Mouse (Mus musculus): ENCODE data around the gene Lta. TPM values are rescaled to one million over a fixed set of nuclear protein-coding genes. Genes with fewer than 3 reads are reported as not detected.

Gene Lta
- polyA plus RNA-seq, 1 experiment from 2014 or later, result not detected

- no peak for ATAC-seq (ENCODE audit: low FRiP score)
- no peak within 1 kb of the TSS for H3K4me3 ChIP-seq (replicated peaks)
- no peaks in the 10 kb centered on the region for H3K4me1 ChIP-seq
- no peak within 1 kb of the TSS for H3K9ac ChIP-seq
- no peaks in the 10 kb centered on the region for H3K9me3 ChIP-seq
- 84% methylated on average over 28 of the region's 28 CpGs for WGBS
- no peak within 1 kb of the TSS for H3K4me2 ChIP-seq
- H3K27ac ChIP-seq, result peak within 1 kb of the TSS; percentile 20; the same call in 1 of the 2 replicates
- no peaks in the 10 kb centered on the region for H3K27me3 ChIP-seq
- peaks cover 46% of the 10 kb centered on the region for H3K36me3 ChIP-seq (replicated peaks)
Measured at GRCm38 (mm10) chr17:35220156-35220952, 15.2 kb upstream of the Lta start, which contains the start of gene Gm16181. Gene Gm16181, plus strand, starts transcription at chr17:35220834.

- H3K9me3 ChIP-seq, result no peaks in the 10 kb centered on the region
- peaks cover 39% of the 10 kb centered on the region for H3K36me3 ChIP-seq (replicated peaks)
- no peaks in the 10 kb centered on the region for H3K27me3 ChIP-seq
- H3K4me1 ChIP-seq, result no peaks in the 10 kb centered on the region
- H3K9ac ChIP-seq, result no peak overlapping the region
- WGBS, result 90% methylated on average over 6 of the region's 6 CpGs
- H3K27ac ChIP-seq, result no peak overlapping the region
- H3K4me3 ChIP-seq (replicated peaks), result no peak overlapping the region
- no peak overlapping the region for H3K4me2 ChIP-seq
- ATAC-seq (ENCODE audit: low FRiP score), result no peak
Measured at GRCm38 (mm10) chr17:35219601-35220041, 14.5 kb upstream of the Lta start.

- ATAC-seq (ENCODE audit: low FRiP score), result no peak
- no peak overlapping the region for H3K4me3 ChIP-seq (replicated peaks)
- no peak overlapping the region for H3K27ac ChIP-seq
- no peaks in the 10 kb centered on the region for H3K4me1 ChIP-seq
- no peaks in the 10 kb centered on the region for H3K27me3 ChIP-seq
- 86% methylated on average over 18 of the region's 18 CpGs for WGBS
- no peaks in the 10 kb centered on the region for H3K9me3 ChIP-seq
- no peak overlapping the region for H3K9ac ChIP-seq
- H3K36me3 ChIP-seq (replicated peaks), result peaks cover 39% of the 10 kb centered on the region
- H3K4me2 ChIP-seq, result no peak overlapping the region
Measured at GRCm38 (mm10) chr17:35218516-35219193, 13.5 kb upstream of the Lta start.

GRCm38 (mm10) chr17:35213071-35213470 lies 7.9 kb upstream of the Lta start:
- Histone ChIP-seq H3K9ac (no peak overlapping the region), H3K9me3 (no peaks in the 10 kb centered on the region), H3K27me3 (0 out of 2 replicates have a peak, but pooled peaks cover 9% of the 10 kb centered on the region), H3K4me2 (no peak overlapping the region), H3K27ac (no peak overlapping the region), H3K4me1 (no peaks in the 10 kb centered on the region), H3K4me3 (replicated peaks) (no peak overlapping the region), H3K36me3 (replicated peaks) (no peaks in the 10 kb centered on the region)
- WGBS, result 95% methylated on average over 5 of the region's 5 CpGs
- no peak for ATAC-seq (ENCODE audit: low FRiP score)

GRCm38 (mm10) chr17:35210593-35210992 lies 5.4 kb upstream of the Lta start:
- Histone ChIP-seq H3K36me3 (replicated peaks) (no peaks in the 10 kb centered on the region), H3K9ac (no peak overlapping the region), H3K4me1 (no peaks in the 10 kb centered on the region), H3K4me2 (no peak overlapping the region), H3K4me3 (replicated peaks) (no peak overlapping the region), H3K27me3 (0 out of 2 replicates have a peak, but pooled peaks cover 14% of the 10 kb centered on the region), H3K27ac (no peak overlapping the region), H3K9me3 (no peaks in the 10 kb centered on the region)
- ATAC-seq (ENCODE audit: low FRiP score), result no peak
- 83% methylated on average over 3 of the region's 3 CpGs for WGBS

- Histone ChIP-seq H3K27ac (no peak overlapping the region), H3K36me3 (replicated peaks) (no peaks in the 10 kb centered on the region), H3K4me3 (replicated peaks) (no peak overlapping the region), H3K9ac (no peak overlapping the region), H3K4me1 (no peaks in the 10 kb centered on the region), H3K9me3 (no peaks in the 10 kb centered on the region), H3K27me3 (peaks cover 19% of the 10 kb centered on the region), H3K4me2 (no peak overlapping the region)
- no peak for ATAC-seq (ENCODE audit: low FRiP score)
- 74% methylated on average over 12 of the region's 12 CpGs for WGBS
Measured at GRCm38 (mm10) chr17:35209785-35210535, 4.8 kb upstream of the Lta start.

GRCm38 (mm10) chr17:35205380-35205769 lies 224 bp upstream of the Lta start:
- no peak for ATAC-seq (ENCODE audit: low FRiP score)
- peaks cover 58% of the 10 kb centered on the region for H3K27me3 ChIP-seq
- H3K4me3 ChIP-seq (replicated peaks), result no peak overlapping the region
- H3K4me1 ChIP-seq, result no peaks in the 10 kb centered on the region
- H3K9ac ChIP-seq, result no peak overlapping the region
- H3K4me2 ChIP-seq, result no peak overlapping the region
- no peak overlapping the region for H3K27ac ChIP-seq
- no peaks in the 10 kb centered on the region for H3K9me3 ChIP-seq
- no peaks in the 10 kb centered on the region for H3K36me3 ChIP-seq (replicated peaks)
- 62% methylated on average over 10 of the region's 10 CpGs for WGBS

GRCm38 (mm10) chr17:35202442-35202841 lies 2.7 kb downstream of the Lta start:
- peaks cover 72% of the 10 kb centered on the region for H3K27me3 ChIP-seq
- H3K9me3 ChIP-seq, result no peaks in the 10 kb centered on the region
- no peaks in the 10 kb centered on the region for H3K36me3 ChIP-seq (replicated peaks)
- H3K9ac ChIP-seq, result no peak overlapping the region
- no peak overlapping the region for H3K4me2 ChIP-seq
- no peak overlapping the region for H3K4me3 ChIP-seq (replicated peaks)
- H3K4me1 ChIP-seq, result no peaks in the 10 kb centered on the region
- 82% methylated on average over 4 of the region's 4 CpGs for whole genome bisulfite sequencing
- no peak overlapping the region for H3K27ac ChIP-seq
- no peak for ATAC-seq (ENCODE audit: low FRiP score)

- H3K4me3 ChIP-seq (replicated peaks), result no peak within 1 kb of the TSS
- no peaks in the 10 kb centered on the region for H3K4me1 ChIP-seq
- no peaks in the 10 kb centered on the region for H3K36me3 ChIP-seq (replicated peaks)
- H3K9ac ChIP-seq, result no peak within 1 kb of the TSS
- no peak for ATAC-seq (ENCODE audit: low FRiP score)
- no peaks in the 10 kb centered on the region for H3K9me3 ChIP-seq
- H3K4me2 ChIP-seq, result no peak within 1 kb of the TSS
- peaks cover 77% of the 10 kb centered on the region for H3K27me3 ChIP-seq
- no peak within 1 kb of the TSS for H3K27ac ChIP-seq
- 53% methylated on average over 13 of the region's 13 CpGs for WGBS
Measured at GRCm38 (mm10) chr17:35201787-35202186, 3.4 kb downstream of the Lta start, which contains the start of gene Tnf. Gene Tnf, minus strand, starts transcription at chr17:35202007.

GRCm38 (mm10) chr17:35201128-35201527 lies 4.0 kb downstream of the Lta start:
- Histone ChIP-seq H3K4me2 (no peak overlapping the region), H3K36me3 (replicated peaks) (no peaks in the 10 kb centered on the region), H3K27me3 (peaks cover 79% of the 10 kb centered on the region), H3K4me1 (peaks cover 1% of the 10 kb centered on the region), H3K9ac (no peak overlapping the region), H3K9me3 (no peaks in the 10 kb centered on the region), H3K4me3 (replicated peaks) (no peak overlapping the region), H3K27ac (no peak overlapping the region)
- no peak for ATAC-seq (ENCODE audit: low FRiP score)
- WGBS, result 74% methylated on average over 11 of the region's 11 CpGs

- Histone ChIP-seq H3K4me2 (no peak overlapping the region), H3K4me3 (replicated peaks) (no peak overlapping the region), H3K27me3 (peaks cover 84% of the 10 kb centered on the region), H3K9ac (no peak overlapping the region), H3K27ac (no peak overlapping the region), H3K9me3 (no peaks in the 10 kb centered on the region), H3K4me1 (peaks cover 9% of the 10 kb centered on the region), H3K36me3 (replicated peaks) (no peaks in the 10 kb centered on the region)
- WGBS, result 87% methylated on average over 11 of the region's 11 CpGs
- no peak for ATAC-seq (ENCODE audit: low FRiP score)
Measured at GRCm38 (mm10) chr17:35200398-35200797, 4.8 kb downstream of the Lta start.

GRCm38 (mm10) chr17:35198946-35199345 lies 6.2 kb downstream of the Lta start:
- Histone ChIP-seq H3K4me3 (replicated peaks) (no peak overlapping the region), H3K27me3 (peaks cover 85% of the 10 kb centered on the region), H3K4me2 (no peak overlapping the region), H3K36me3 (replicated peaks) (no peaks in the 10 kb centered on the region), H3K4me1 (peaks cover 10% of the 10 kb centered on the region), H3K9me3 (no peaks in the 10 kb centered on the region), H3K9ac (no peak overlapping the region), H3K27ac (no peak overlapping the region)
- WGBS, result 35% methylated on average over 8 of the region's 8 CpGs
- ATAC-seq (ENCODE audit: low FRiP score), result no peak
